Mouse (Mus musculus) embryonic facial prominence, embryonic 11.5 days (tissue): ENCODE data around the gene Rbbp9. TPM values are rescaled to one million over a fixed set of nuclear protein-coding genes. Genes with fewer than 3 reads are reported as not detected.
"Not testable (repeated sequence)": the region's sequence is repeated elsewhere in the genome, so short reads cannot be mapped to it uniquely, and the experiment has no call there.

Experiments
- ATAC-seq: fragments of 200-750 bp; cut with Nextera tagmentation; replicated peaks from 2 replicates; pipeline ENCODE4 v1.8.0; 2017; ENCODE audit warnings: low read depth; ENCODE audit not compliant: insufficient number of reproducible peaks, low FRiP score, low TSS enrichment
- DNase-seq: peaks from one replicate; pipeline ENCODE4 v3.0.0-alpha.2; 2015; ENCODE audit warnings: low spot score
- H3K27ac ChIP-seq: fragments of 300-500 bp; sonication (generic); replicated peaks from 2 replicates; pipeline ENCODE4 v1.5.1; 2014; ENCODE audit warnings: mild to moderate bottlenecking, low read depth, low read length, control low read depth
- H3K27me3 ChIP-seq: fragments of 300-500 bp; sonication (generic); 2 replicates; pipeline ENCODE4 v1.6.1; 2014; ENCODE audit warnings: mild to moderate bottlenecking, low read length, moderate library complexity, mixed read lengths; ENCODE audit not compliant: control insufficient read depth, insufficient read depth
- H3K36me3 ChIP-seq: fragments of 300-500 bp; sonication (generic); replicated peaks from 2 replicates; pipeline ENCODE4 v1.6.1; 2014; ENCODE audit warnings: low read depth, mild to moderate bottlenecking, low read length, moderate library complexity, mixed read lengths; ENCODE audit not compliant: control insufficient read depth, insufficient read depth
- H3K4me1 ChIP-seq: fragments of 300-500 bp; sonication (generic); 2 replicates; pipeline ENCODE4 v1.6.1; 2014; ENCODE audit warnings: low read length, mixed read lengths; ENCODE audit not compliant: control insufficient read depth, insufficient read depth
- H3K4me2 ChIP-seq: fragments of 300-500 bp; sonication (generic); 2 replicates; pipeline ENCODE4 v1.6.1; 2014; ENCODE audit warnings: low read depth, mild to moderate bottlenecking, control low read depth, low read length, moderate library complexity
- H3K4me3 ChIP-seq: fragments of 300-500 bp; sonication (generic); 2 replicates; pipeline ENCODE4 v1.5.1; 2014; ENCODE audit warnings: low read depth, low read length, control low read depth
- H3K9ac ChIP-seq: fragments of 300-500 bp; sonication (generic); replicated peaks from 2 replicates; pipeline ENCODE4 v1.6.1; 2014; ENCODE audit warnings: mild to moderate bottlenecking, control low read depth, low read length
- H3K9me3 ChIP-seq: fragments of 300-500 bp; sonication (generic); replicated peaks from 2 replicates; pipeline ENCODE4 v1.6.1; 2016; ENCODE audit warnings: mild to moderate bottlenecking, low read length, inconsistent platforms, mixed read lengths; ENCODE audit not compliant: control insufficient read depth
- WGBS: fragments of 180-500 bp; shearing (Covaris S2); extraction: QIAGEN DNeasy Blood & Tissue Kit; methylation state at CpG from one replicate; pipeline ENCODE4 v1.1.7; 2014; 5-methylcytosine and 5-hydroxymethylcytosine counted together
- polyA plus RNA-seq: library from polyadenylated mRNA; unstranded; fragments of >200 nt; fragmentation: Nextera tagmentation; extraction: Ambion mirVana; gene quantifications from 2 replicates; pipeline ENCODE4 v1.2.1, GENCODE M21; 2014

Gene Rbbp9
- polyA plus RNA-seq, result 79.1 and 84.1 TPM in 2 replicates

DNA sequence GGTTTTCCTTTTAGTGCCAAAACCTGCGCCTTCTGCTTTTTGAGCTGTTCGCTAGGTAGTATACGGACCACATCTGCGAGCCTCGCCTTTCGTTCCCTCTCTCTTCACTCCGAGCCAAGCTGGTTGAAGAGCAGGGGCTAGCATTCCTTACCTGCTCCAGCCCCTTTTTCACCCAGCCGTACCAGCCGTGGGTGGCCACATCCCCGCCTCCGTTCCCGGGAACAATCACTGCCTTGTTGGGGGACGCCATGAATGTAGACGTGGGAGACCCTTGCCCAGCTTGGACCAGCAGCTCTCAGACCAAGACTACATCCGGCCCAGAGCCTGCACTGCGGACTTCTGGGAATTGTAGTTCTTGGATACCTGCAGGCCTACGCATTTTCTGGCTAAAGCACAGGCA is at the start of gene Rbbp9:
TSS of gene Rbbp9 (minus strand) at position 341 of the 400 bp plus-strand sequence.
- H3K4me3 ChIP-seq, result peak within 1 kb of the TSS; percentile 67
- peak within 1 kb of the TSS; percentile 78 for H3K9ac ChIP-seq
- peak within 1 kb of the TSS; percentile 39 for H3K4me2 ChIP-seq
- H3K9me3 ChIP-seq, result no peaks in the 10 kb centered on the region
- no peak within 1 kb of the TSS for H3K27ac ChIP-seq
- DNase-seq (peak; percentile 93), ATAC-seq (peak; percentile 96)
- under 1% methylated on average over 17 of the region's 17 CpGs for WGBS
- H3K27me3 ChIP-seq, result no peaks in the 10 kb centered on the region
- no peaks in the 10 kb centered on the region for H3K36me3 ChIP-seq
- no peaks in the 10 kb centered on the region for H3K4me1 ChIP-seq

DNA sequence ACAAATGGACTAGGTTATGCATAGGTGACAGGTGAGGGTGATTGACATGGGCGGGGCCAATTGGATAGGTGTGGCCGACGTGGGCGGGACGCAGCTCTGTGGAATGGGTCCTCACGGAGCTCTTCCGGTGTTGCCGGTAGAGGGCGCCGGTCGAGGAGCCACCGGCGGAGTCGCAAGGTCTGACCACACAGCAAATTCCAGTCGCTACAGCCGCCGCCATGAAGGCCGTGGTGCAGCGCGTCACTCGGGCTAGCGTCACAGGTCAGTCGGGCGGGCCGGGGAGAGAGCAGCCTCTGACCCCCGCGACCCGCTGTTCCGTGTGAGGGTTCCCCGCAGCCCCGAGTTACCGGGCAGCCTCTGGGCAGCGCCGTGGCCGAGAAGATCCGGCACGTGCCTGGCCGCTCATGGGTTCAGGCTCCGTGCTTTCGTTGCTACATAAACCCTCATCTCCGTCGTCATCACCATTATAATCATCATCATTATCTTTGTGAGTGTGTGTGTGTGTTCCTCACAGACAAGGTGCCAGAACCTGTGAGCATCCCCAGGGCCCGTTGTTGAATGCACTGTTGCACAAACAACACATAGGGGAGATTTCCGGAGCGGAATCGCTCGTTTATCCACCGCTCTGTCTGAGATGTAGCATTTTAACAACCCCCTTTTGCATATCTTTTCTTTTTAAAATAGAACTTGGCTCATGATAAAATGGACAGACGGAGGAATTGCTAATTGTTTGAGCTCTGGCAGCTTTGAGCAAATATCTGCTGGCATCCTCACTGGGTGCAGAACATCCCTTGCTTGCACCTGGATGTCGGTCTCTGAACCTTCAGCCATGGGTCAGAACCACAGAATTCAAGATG is 49.4 kb upstream of the Rbbp9 start, which contains the start of gene Dtd1:
TSS of gene Dtd1 (plus strand) at position 67 of the 857 bp plus-strand sequence.
- 2% methylated on average over 50 of the region's 50 CpGs for WGBS
- DNase-seq, result peak; percentile 88
- no peak within 1 kb of the TSS for H3K27ac ChIP-seq

DNA sequence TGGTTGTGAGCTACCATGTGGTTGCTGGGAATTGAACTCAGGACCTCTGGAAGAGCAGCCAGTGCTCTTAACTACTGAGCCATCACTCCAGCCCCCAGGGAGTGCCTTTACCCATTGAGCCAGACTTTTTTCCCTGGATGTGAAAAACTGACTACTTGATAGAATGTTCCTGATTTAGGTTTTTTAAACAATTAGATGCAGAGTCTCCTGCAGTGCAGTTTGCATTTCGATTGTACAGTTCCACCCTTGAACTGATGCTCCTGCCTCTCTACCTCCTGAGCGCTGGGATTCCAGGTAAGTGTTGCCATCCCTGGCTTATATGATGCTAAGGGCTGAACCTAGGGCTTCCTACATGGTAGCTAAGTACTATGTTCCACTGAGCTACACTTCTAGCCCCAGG is 47.3 kb upstream of the Rbbp9 start:
- Histone ChIP-seq H3K4me2 (no peak overlapping the region), H3K27ac (no peak overlapping the region), H3K36me3 (no peaks in the 10 kb centered on the region), H3K9me3 (no peaks in the 10 kb centered on the region), H3K27me3 (no peaks in the 10 kb centered on the region), H3K4me3 (no peak overlapping the region), H3K9ac (no peak overlapping the region), H3K4me1 (no peaks in the 10 kb centered on the region)
- DNase-seq, result no peak
- 78% methylated on average over 2 of the region's 2 CpGs for WGBS
- no peak for ATAC-seq

More for the DNA sequence above, 49.4 kb upstream of the Rbbp9 start, which contains the start of gene Dtd1:
- no peaks in the 10 kb centered on the region for H3K9me3 ChIP-seq
- no peaks in the 10 kb centered on the region for H3K36me3 ChIP-seq
- H3K4me2 ChIP-seq, result peak within 1 kb of the TSS; percentile 43
- H3K9ac ChIP-seq, result peak within 1 kb of the TSS; percentile 73
- no peaks in the 10 kb centered on the region for H3K4me1 ChIP-seq
- peak within 1 kb of the TSS; percentile 55 for H3K4me3 ChIP-seq
- H3K27me3 ChIP-seq, result no peaks in the 10 kb centered on the region
- peak; percentile 93 for ATAC-seq

GRCm38 (mm10) chr2:144593951-144594651 is 43.4 kb upstream of the Rbbp9 start, which contains the start of gene Smim26:
TSS of gene Smim26 (plus strand) at chr2:144594054.
- H3K27ac ChIP-seq, result no peak within 1 kb of the TSS
- ATAC-seq, result peak; percentile 95

DNA sequence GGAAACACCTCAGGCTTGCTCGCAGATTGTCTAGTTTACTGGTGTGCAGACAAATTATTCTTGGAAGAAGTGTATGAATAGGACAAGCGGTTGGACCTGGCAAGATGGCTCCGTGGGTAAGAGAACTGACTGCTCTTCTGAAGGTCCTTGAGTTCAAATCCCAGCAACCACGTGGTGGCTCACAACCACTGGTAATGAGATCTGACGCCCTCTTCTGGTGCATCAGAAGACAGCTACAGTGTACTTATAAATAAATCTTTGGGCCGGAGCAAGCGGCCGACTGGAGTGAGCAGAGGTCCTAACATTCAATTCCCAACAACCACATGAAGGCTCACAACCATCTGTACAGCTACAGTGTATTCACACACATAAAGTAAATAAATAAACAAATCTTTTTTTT is 42.4 kb upstream of the Rbbp9 start:
- H3K9ac ChIP-seq, H3K4me2 ChIP-seq, H3K4me3 ChIP-seq, H3K27ac ChIP-seq, ATAC-seq, H3K36me3 ChIP-seq, DNase-seq, H3K27me3 ChIP-seq, H3K9me3 ChIP-seq, H3K4me1 ChIP-seq: not testable (repeated sequence)
- WGBS, result 68% methylated on average over 8 of the region's 8 CpGs

More at GRCm38 (mm10) chr2:144593951-144594651, 43.4 kb upstream of the Rbbp9 start, which contains the start of gene Smim26:
- H3K4me3 ChIP-seq, result peak within 1 kb of the TSS; percentile 58
- H3K36me3 ChIP-seq, result no peaks in the 10 kb centered on the region
- H3K27me3 ChIP-seq, result no peaks in the 10 kb centered on the region
- DNase-seq, result peak; percentile 92
- WGBS, result 2% methylated on average over 31 of the region's 31 CpGs
- peak within 1 kb of the TSS; percentile 75 for H3K9ac ChIP-seq
- no peaks in the 10 kb centered on the region for H3K9me3 ChIP-seq
- H3K4me1 ChIP-seq, result no peaks in the 10 kb centered on the region
- H3K4me2 ChIP-seq, result peak within 1 kb of the TSS; percentile 46

DNA sequence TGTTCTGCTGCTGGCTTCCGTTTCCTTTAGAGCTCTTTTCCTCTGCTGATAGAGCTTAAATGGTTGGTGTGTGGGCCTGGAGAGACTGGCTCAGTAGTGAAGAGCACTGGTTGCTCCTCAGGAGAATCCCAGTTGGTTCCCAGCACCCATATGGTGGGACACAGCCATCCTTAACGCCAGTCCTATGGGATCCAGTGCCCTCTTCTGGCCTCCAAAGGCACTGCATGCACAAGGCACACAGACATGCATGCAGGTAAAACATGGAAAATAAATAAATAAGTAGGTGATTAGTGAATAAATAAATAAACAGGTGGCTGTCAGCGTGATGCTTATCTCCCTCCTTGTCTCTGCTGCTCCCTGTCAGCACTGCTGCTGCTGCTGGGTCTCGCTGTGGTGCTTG is 38.1 kb upstream of the Rbbp9 start:
- ATAC-seq (no peak), DNase-seq (no peak)
- WGBS, result 80% methylated on average over 4 of the region's 4 CpGs
- no peak overlapping the region for H3K4me2 ChIP-seq
- H3K9me3 ChIP-seq, result no peaks in the 10 kb centered on the region
- no peak overlapping the region for H3K9ac ChIP-seq
- H3K36me3 ChIP-seq, result peaks cover 17% of the 10 kb centered on the region
- no peak overlapping the region for H3K27ac ChIP-seq
- H3K27me3 ChIP-seq, result no peaks in the 10 kb centered on the region
- H3K4me1 ChIP-seq, result no peaks in the 10 kb centered on the region
- H3K4me3 ChIP-seq, result no peak overlapping the region

DNA sequence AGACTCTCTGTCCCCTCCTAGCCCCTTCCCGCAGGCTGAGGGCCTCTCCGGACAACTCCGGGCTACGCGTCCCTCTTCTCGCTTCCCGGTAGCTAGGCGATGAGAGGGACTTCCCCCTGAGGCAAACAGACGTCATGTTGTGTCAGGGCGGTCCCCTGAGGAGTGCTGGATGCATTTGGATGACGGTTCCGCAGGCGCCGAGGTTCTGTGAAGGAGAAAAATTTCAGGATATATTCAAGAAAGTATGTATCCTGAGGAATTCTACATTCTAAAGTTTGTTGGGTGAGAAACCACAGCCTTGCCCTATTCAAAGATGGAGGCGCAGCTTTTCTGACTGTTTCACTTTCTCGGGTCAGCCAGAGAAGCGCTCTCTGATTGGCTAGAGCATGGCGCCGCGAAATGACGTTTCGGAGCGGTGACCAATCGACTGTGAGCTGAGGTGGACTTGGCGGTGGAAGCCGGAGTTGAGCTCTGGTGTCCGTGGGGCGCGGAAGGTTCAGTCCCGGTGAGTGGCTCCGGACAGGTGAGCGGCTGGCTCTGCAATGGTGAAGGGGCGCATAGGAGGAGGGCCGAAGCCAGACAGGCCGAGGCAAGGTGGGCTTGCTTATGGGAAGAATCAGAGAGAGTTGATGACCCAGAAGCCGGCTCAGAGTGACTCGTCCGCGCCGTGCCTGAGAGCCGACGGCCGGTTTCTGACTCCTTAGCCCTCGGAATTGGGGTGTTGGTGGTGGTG is 5.3 kb upstream of the Rbbp9 start, which contains the start of gene Sec23b:
TSS of gene Sec23b (plus strand) at position 410 of the 733 bp plus-strand sequence.
- Histone ChIP-seq H3K27me3 (no peaks in the 10 kb centered on the region), H3K27ac (peak within 1 kb of the TSS; percentile 78), H3K9ac (peak within 1 kb of the TSS; percentile 77), H3K4me2 (peak within 1 kb of the TSS; percentile 61), H3K36me3 (no peaks in the 10 kb centered on the region), H3K4me3 (peak within 1 kb of the TSS; percentile 75), H3K9me3 (no peaks in the 10 kb centered on the region), H3K4me1 (peaks cover 3% of the 10 kb centered on the region; the same call in 1 of the 2 replicates)
- under 1% methylated on average over 44 of the region's 44 CpGs for WGBS
- ATAC-seq (peak; percentile 96), DNase-seq (peak; percentile 96)
